Mouse (Mus musculus) thymus, adult 2 months (tissue): ENCODE results near the gene Rho. TPM values are rescaled to one million over a fixed set of nuclear protein-coding genes. Genes with fewer than 3 reads are reported as not detected.

ENCODE experiments used
- DNase-seq: peaks from one replicate; pipeline ENCODE4 v3.0.0; 2021
- H3K27ac ChIP-seq: fragments of 200-500 bp; 2 replicates; pipeline ENCODE4 v1.5.1; 2012; ENCODE audit warnings: low read length, control low read depth; ENCODE audit not compliant: control insufficient read depth, insufficient read depth
- H3K27me3 ChIP-seq: fragments of 200-500 bp; 2 replicates; pipeline ENCODE4 v1.6.1; 2012; ENCODE audit warnings: mild to moderate bottlenecking, low read length, moderate library complexity, mixed read lengths; ENCODE audit not compliant: control insufficient read depth, insufficient read depth
- H3K36me3 ChIP-seq: fragments of 200-500 bp; 2 replicates; pipeline ENCODE4 v1.6.1; 2012; ENCODE audit warnings: mild to moderate bottlenecking, low read length, moderate library complexity; ENCODE audit not compliant: control insufficient read depth, insufficient read depth
- H3K4me1 ChIP-seq: fragments of 200-500 bp; replicated peaks from 2 replicates; pipeline ENCODE4 v1.6.1; 2012; ENCODE audit warnings: low read length; ENCODE audit not compliant: control insufficient read depth, insufficient read depth
- H3K4me3 ChIP-seq: fragments of 200-500 bp; 2 replicates; pipeline ENCODE4 v1.5.1; 2012; ENCODE audit warnings: mild to moderate bottlenecking, low read length, control low read depth, moderate library complexity; ENCODE audit not compliant: control insufficient read depth, insufficient read depth
- CTCF ChIP-seq: fragments of 200-500 bp; IDR thresholded peaks from 2 replicates; pipeline ENCODE4 v1.5.1; 2012; ENCODE audit warnings: mild to moderate bottlenecking, control low read depth, low read length, moderate library complexity, borderline replicate concordance; ENCODE audit not compliant: control insufficient read depth, poor library complexity, insufficient read depth; ENCODE audit errors: extremely low read depth
- POLR2A ChIP-seq: fragments of 200-500 bp; IDR thresholded peaks from 2 replicates; pipeline ENCODE4 v1.6.1; 2012; ENCODE audit warnings: mild to moderate bottlenecking, low read length, control low read depth, moderate library complexity; ENCODE audit not compliant: control insufficient read depth, poor library complexity, insufficient read depth; ENCODE audit errors: extremely low read depth
- WGBS: fragments of 180-500 bp; shearing (Covaris S2); methylation state at CpG from one replicate; pipeline ENCODE4 v1.1.7; 2018; 5-methylcytosine and 5-hydroxymethylcytosine counted together
- polyA plus RNA-seq: library from polyadenylated mRNA; depleted of rRNA; stranded (reverse); fragments of >200 nt; gene quantifications from 2 replicates; pipeline ENCODE4 v1.2.3, GENCODE M21; 2012; rRNA removed

Rho gene
- 0.37 and 1.3 TPM in 2 replicates for polyA plus RNA-seq

GRCm38 (mm10) chr6:115931639-115932038 lies at the start of gene Rho:
Gene Rho, plus strand, starts transcription at chr6:115931748.
- DNase-seq, result no peak
- no peaks in the 10 kb centered on the region for H3K36me3 ChIP-seq
- TF ChIP-seq POLR2A (no peak), CTCF (no peak)
- H3K4me3 ChIP-seq, result no peak within 1 kb of the TSS
- WGBS, result 96% methylated on average over 14 of the region's 14 CpGs
- no peaks in the 10 kb centered on the region for H3K4me1 ChIP-seq
- no peaks in the 10 kb centered on the region for H3K27me3 ChIP-seq
- H3K27ac ChIP-seq, result no peak within 1 kb of the TSS

- no peak for DNase-seq
- no peaks in the 10 kb centered on the region for H3K27me3 ChIP-seq
- H3K27ac ChIP-seq, result no peak overlapping the region
- H3K36me3 ChIP-seq, result no peaks in the 10 kb centered on the region
- TF ChIP-seq POLR2A, result no peak
- TF ChIP-seq CTCF, result no peak
- peaks cover 8% of the 10 kb centered on the region for H3K4me1 ChIP-seq
- no peak overlapping the region for H3K4me3 ChIP-seq
Observed at GRCm38 (mm10) chr6:115884018-115884417, 47.5 kb upstream of the Rho start.

- Histone ChIP-seq H3K27me3 (no peaks in the 10 kb centered on the region), H3K27ac (no peak overlapping the region), H3K36me3 (no peaks in the 10 kb centered on the region), H3K4me1 (peaks cover 8% of the 10 kb centered on the region), H3K4me3 (no peak overlapping the region)
- DNase-seq, result no peak
- TF ChIP-seq CTCF (no peak), POLR2A (no peak)
- WGBS, result 40% methylated on average over 4 of the region's 4 CpGs
Observed at GRCm38 (mm10) chr6:115886894-115887293, 44.7 kb upstream of the Rho start.

- DNase-seq, result peak; percentile 39
Observed at GRCm38 (mm10) chr6:115888296-115888695, 43.3 kb upstream of the Rho start.

GRCm38 (mm10) chr6:115890601-115891000 lies 40.9 kb upstream of the Rho start:
- Histone ChIP-seq H3K27ac (no peak overlapping the region), H3K27me3 (no peaks in the 10 kb centered on the region), H3K36me3 (no peaks in the 10 kb centered on the region), H3K4me1 (peaks cover 8% of the 10 kb centered on the region), H3K4me3 (no peak overlapping the region)
- no peak for DNase-seq
- TF ChIP-seq CTCF, result no peak
- TF ChIP-seq POLR2A, result no peak
- 93% methylated on average over 8 of the region's 8 CpGs for WGBS

More at GRCm38 (mm10) chr6:115888296-115888695, 43.3 kb upstream of the Rho start:
- WGBS, result 96% methylated on average over 3 of the region's 3 CpGs
- H3K4me3 ChIP-seq, result no peak overlapping the region
- no peaks in the 10 kb centered on the region for H3K27me3 ChIP-seq
- no peak overlapping the region for H3K27ac ChIP-seq
- no peaks in the 10 kb centered on the region for H3K36me3 ChIP-seq
- TF ChIP-seq CTCF, result no peak
- TF ChIP-seq POLR2A, result no peak
- peaks cover 8% of the 10 kb centered on the region for H3K4me1 ChIP-seq

GRCm38 (mm10) chr6:115891061-115891460 lies 40.5 kb upstream of the Rho start:
- H3K4me3 ChIP-seq, result no peak overlapping the region
- no peak for DNase-seq
- no peaks in the 10 kb centered on the region for H3K36me3 ChIP-seq
- H3K27me3 ChIP-seq, result no peaks in the 10 kb centered on the region
- peaks cover 8% of the 10 kb centered on the region for H3K4me1 ChIP-seq
- no peak for TF ChIP-seq CTCF
- no peak for TF ChIP-seq POLR2A
- H3K27ac ChIP-seq, result no peak overlapping the region
- WGBS, result 97% methylated on average over 6 of the region's 6 CpGs

GRCm38 (mm10) chr6:115891497-115892061 lies 40.0 kb upstream of the Rho start:
- H3K27ac ChIP-seq, result no peak overlapping the region
- H3K36me3 ChIP-seq, result no peaks in the 10 kb centered on the region
- H3K27me3 ChIP-seq, result no peaks in the 10 kb centered on the region
- peaks cover 6% of the 10 kb centered on the region for H3K4me1 ChIP-seq
- TF ChIP-seq CTCF, result no peak
- no peak for TF ChIP-seq POLR2A
- no peak for DNase-seq
- no peak overlapping the region for H3K4me3 ChIP-seq
- WGBS, result 89% methylated on average over 8 of the region's 8 CpGs

- Histone ChIP-seq H3K27ac (no peak overlapping the region), H3K4me1 (no peaks in the 10 kb centered on the region), H3K27me3 (no peaks in the 10 kb centered on the region), H3K4me3 (no peak overlapping the region), H3K36me3 (no peaks in the 10 kb centered on the region)
- TF ChIP-seq POLR2A (no peak), CTCF (no peak)
- no peak for DNase-seq
- 93% methylated on average over 3 of the region's 3 CpGs for WGBS
Observed at GRCm38 (mm10) chr6:115892363-115892762, 39.2 kb upstream of the Rho start.
